Mouse (Mus musculus) cerebellum, adult 2 months (tissue): ENCODE results near the gene Gm21060. TPM values are rescaled to one million over a fixed set of nuclear protein-coding genes. Genes with fewer than 3 reads are reported as not detected.
"Not testable (repeated sequence)": the region's sequence is repeated elsewhere in the genome, so short reads cannot be mapped to it uniquely, and the experiment has no call there.

ENCODE experiments used
- DNase-seq, 2 experiments: peaks; one replicate each; pipeline ENCODE4 v3.0.0; 2021
- H3K27ac ChIP-seq: fragments of 200-500 bp; 2 replicates; pipeline ENCODE4 v1.5.1; 2012; ENCODE audit warnings: low read length, control low read depth, inconsistent platforms; ENCODE audit not compliant: insufficient read depth
- H3K27me3 ChIP-seq: fragments of 200-500 bp; 2 replicates; pipeline ENCODE4 v1.6.1; 2012; ENCODE audit warnings: inconsistent platforms, mild to moderate bottlenecking, low read length, moderate library complexity; ENCODE audit not compliant: control insufficient read depth, insufficient read depth
- H3K4me1 ChIP-seq: fragments of 200-500 bp; 2 replicates; pipeline ENCODE4 v1.6.1; 2011; ENCODE audit warnings: low read length; ENCODE audit not compliant: control insufficient read depth, insufficient read depth
- H3K4me3 ChIP-seq: fragments of 200-500 bp; replicated peaks from 2 replicates; pipeline ENCODE3; 2011; ENCODE audit warnings: mild to moderate bottlenecking, low read depth, low read length, control low read depth; ENCODE audit not compliant: insufficient read depth
- CTCF ChIP-seq: fragments of 200-500 bp; IDR thresholded peaks from 2 replicates; pipeline ENCODE4 v1.5.1; 2011; ENCODE audit warnings: low read depth, mild to moderate bottlenecking, control low read depth, low read length, moderate library complexity, borderline replicate concordance; ENCODE audit not compliant: insufficient read depth
- POLR2A ChIP-seq: fragments of 200-500 bp; IDR thresholded peaks from 2 replicates; pipeline ENCODE4 v1.6.1; 2011; ENCODE audit warnings: low read length, control low read depth, borderline replicate concordance; ENCODE audit not compliant: insufficient read depth
- WGBS: fragments of 180-500 bp; shearing (Covaris S2); methylation state at CpG from one replicate; pipeline ENCODE4 v1.1.7; 2018; 5-methylcytosine and 5-hydroxymethylcytosine counted together
- polyA plus RNA-seq: library from polyadenylated mRNA; depleted of rRNA; stranded (reverse); fragments of >200 nt; gene quantifications from 2 replicates; pipeline ENCODE4 v1.2.3, GENCODE M21; 2012; rRNA removed

Gm21060 gene
- polyA plus RNA-seq = not detected in 2 replicates

GRCm38 (mm10) chr19:61296969-61297368 lies at the start of gene Gm21060:
Gene Gm21060, minus strand, starts transcription at chr19:61297069.
- no peaks in the 10 kb centered on the region for H3K27me3 ChIP-seq

GRCm38 (mm10) chr19:61320844-61321243 lies 24.0 kb upstream of the Gm21060 start:
- not testable (repeated sequence) for H3K27me3 ChIP-seq, H3K4me3 ChIP-seq, H3K4me1 ChIP-seq, H3K27ac ChIP-seq, DNase-seq
- WGBS = 69% methylated on average over 3 of the region's 3 CpGs

More at GRCm38 (mm10) chr19:61296969-61297368, at the start of gene Gm21060:
- no peak within 1 kb of the TSS for H3K4me3 ChIP-seq
- no peak within 1 kb of the TSS for H3K27ac ChIP-seq
- no peak for TF ChIP-seq CTCF
- TF ChIP-seq POLR2A = no peak
- WGBS = 86% methylated on average over 2 of the region's 2 CpGs
- DNase-seq = no peak
- H3K4me1 ChIP-seq = no peaks in the 10 kb centered on the region

GRCm38 (mm10) chr19:61313185-61313584 lies 16.3 kb upstream of the Gm21060 start:
- not testable (repeated sequence) for H3K4me3 ChIP-seq, H3K27ac ChIP-seq, H3K27me3 ChIP-seq, H3K4me1 ChIP-seq, DNase-seq
- 9% methylated on average over 11 of the region's 11 CpGs for WGBS

- 91% methylated on average over 10 of the region's 10 CpGs for WGBS
- not testable (repeated sequence) for H3K4me3 ChIP-seq, H3K27ac ChIP-seq, H3K4me1 ChIP-seq, H3K27me3 ChIP-seq, DNase-seq
Observed at GRCm38 (mm10) chr19:61312400-61312799, 15.5 kb upstream of the Gm21060 start.

- H3K4me1 ChIP-seq, DNase-seq, H3K27ac ChIP-seq, H3K27me3 ChIP-seq, H3K4me3 ChIP-seq: not testable (repeated sequence)
- 73% methylated on average over 1 of the region's 1 CpGs for WGBS
Observed at GRCm38 (mm10) chr19:61308083-61308482, 11.2 kb upstream of the Gm21060 start.

- not testable (repeated sequence) for DNase-seq, H3K27ac ChIP-seq, H3K4me3 ChIP-seq, H3K27me3 ChIP-seq, H3K4me1 ChIP-seq
- WGBS = 79% methylated on average over 4 of the region's 4 CpGs
Observed at GRCm38 (mm10) chr19:61285033-61285432, 11.8 kb downstream of the Gm21060 start.

- TF ChIP-seq CTCF = no peak
- TF ChIP-seq POLR2A = no peak
- no peaks in the 10 kb centered on the region for H3K4me1 ChIP-seq
- WGBS = 44% methylated on average over 1 of the region's 1 CpGs
Observed at GRCm38 (mm10) chr19:61283581-61283980, 13.3 kb downstream of the Gm21060 start.

GRCm38 (mm10) chr19:61275446-61275845 lies 21.4 kb downstream of the Gm21060 start:
- TF ChIP-seq POLR2A = no peak
- no peak for TF ChIP-seq CTCF
- no peak for DNase-seq
- WGBS = 94% methylated on average over 1 of the region's 1 CpGs
- Histone ChIP-seq H3K27me3 (no peaks in the 10 kb centered on the region), H3K27ac (no peak overlapping the region), H3K4me1 (no peaks in the 10 kb centered on the region), H3K4me3 (no peak overlapping the region)

More at GRCm38 (mm10) chr19:61283581-61283980, 13.3 kb downstream of the Gm21060 start:
- H3K27me3 ChIP-seq = no peaks in the 10 kb centered on the region
- DNase-seq = no peak
- H3K27ac ChIP-seq = no peak overlapping the region
- H3K4me3 ChIP-seq = no peak overlapping the region

- DNase-seq, H3K4me1 ChIP-seq, H3K27me3 ChIP-seq, H3K27ac ChIP-seq, H3K4me3 ChIP-seq: not testable (repeated sequence)
- 47% methylated on average over 11 of the region's 11 CpGs for WGBS
Observed at GRCm38 (mm10) chr19:61269141-61269540, 27.7 kb downstream of the Gm21060 start.
